Mouse (Mus musculus) frontal cortex, postnatal 14 days (tissue): ENCODE measurements at regions not wholly inside any gene's neighbourhood (a gene's known extent, or its start where the extent isn't known, plus 50 kb on each side); places are given as distances from the start of the nearest gene placed in this dataset.
A peak's percentile ranks its signal among the peaks of the same experiment; 100 is the strongest.

ENCODE experiments used
- DNase-seq, 2 experiments: peaks; one replicate each; pipeline ENCODE4 v3.0.0; 2022; ENCODE audit warnings: low spot score in 2 of 2

DNA sequence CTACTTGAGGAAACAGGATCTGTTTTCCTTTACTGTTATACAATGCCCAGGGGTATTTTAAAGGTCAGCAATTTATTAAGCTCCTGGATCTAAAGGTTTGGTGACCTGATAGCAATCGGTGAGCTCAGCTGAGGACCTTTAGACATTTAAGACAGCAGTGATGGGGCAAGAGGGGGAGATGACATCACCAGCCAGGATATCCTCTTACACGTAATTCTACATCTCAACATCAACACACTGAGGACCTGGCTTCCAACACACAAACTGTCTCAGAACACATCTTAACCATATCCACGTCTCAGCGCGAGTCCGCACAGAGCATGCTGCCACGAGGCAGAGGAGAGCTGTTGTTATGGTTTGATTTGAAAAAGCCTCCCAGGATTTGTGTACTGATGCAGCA lies 69.2 kb downstream of the Nhlrc3 start:
- no peak for DNase-seq

DNA sequence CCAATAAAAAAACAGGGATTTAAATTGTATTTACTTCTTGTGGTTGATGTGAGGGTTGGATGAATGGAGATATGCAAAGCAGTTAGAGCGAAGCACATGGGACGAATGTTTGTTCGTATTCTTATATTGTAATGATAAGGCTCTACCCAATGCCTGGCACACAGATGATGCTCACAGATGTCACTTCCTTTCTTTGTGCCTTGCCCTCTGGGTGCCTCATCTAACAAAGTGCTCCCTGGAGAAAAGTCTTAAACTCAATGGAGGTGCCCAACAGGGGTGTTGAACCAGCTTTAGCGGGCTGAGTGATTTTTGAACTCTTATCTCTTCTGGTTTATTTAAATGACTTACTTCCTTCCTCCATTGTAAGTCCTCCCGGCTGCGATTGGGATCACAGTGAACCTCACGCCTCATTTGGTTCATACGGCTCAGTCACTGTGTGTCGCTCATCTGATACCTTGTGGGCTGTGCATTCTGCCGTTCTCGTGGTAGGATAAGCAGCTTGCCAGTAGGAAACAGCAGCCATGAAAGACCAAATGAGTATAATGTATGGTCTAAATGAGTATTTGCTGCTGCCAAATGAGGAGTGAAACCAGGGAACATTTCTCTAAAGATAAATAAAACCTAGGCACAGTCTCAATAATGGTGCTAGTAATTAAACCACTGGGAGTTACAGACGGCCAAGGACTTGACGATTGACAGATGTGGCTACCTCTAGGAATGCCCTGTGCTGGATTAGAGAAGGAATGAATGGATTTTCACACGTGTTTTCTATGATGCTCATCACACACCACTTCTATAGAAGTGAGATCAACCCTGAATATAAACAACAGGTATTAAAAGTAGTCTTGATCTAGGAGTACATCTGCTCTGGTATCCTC lies 81.2 kb downstream of the Nhlrc3 start:
- no peak for DNase-seq

DNA sequence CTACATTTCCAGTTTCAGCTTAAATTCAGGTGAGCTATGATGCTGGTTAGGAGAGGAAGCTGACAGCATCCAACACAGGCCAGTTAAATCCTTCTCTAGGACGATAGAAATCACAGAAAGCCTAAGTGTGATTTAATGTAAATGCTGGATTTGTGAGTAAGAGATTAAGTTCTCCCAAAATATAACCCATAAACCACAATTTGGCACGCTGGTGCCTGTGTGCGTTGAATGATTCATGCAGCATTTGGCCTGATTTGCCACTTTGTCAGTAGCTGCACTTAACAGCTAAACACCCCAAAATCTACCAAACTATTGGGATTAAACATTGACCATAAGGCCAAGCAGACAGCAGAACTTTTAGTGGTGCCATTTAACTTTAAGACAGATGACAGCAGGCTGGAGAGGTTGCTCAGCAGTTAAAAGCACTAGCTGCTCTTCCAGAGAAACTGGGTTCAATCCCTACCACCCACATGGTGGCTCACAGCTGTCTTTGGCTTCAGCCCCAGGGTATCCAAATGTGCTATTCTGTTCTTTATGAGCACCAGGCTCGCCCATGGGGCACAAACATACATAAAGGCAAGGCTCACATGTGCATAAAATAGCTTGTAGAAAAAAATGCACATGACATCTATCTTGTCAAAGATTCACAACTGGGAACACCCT lies 83.5 kb downstream of the Nhlrc3 start:
- DNase-seq: peak in 1 of 2 experiments; percentile 17

DNA sequence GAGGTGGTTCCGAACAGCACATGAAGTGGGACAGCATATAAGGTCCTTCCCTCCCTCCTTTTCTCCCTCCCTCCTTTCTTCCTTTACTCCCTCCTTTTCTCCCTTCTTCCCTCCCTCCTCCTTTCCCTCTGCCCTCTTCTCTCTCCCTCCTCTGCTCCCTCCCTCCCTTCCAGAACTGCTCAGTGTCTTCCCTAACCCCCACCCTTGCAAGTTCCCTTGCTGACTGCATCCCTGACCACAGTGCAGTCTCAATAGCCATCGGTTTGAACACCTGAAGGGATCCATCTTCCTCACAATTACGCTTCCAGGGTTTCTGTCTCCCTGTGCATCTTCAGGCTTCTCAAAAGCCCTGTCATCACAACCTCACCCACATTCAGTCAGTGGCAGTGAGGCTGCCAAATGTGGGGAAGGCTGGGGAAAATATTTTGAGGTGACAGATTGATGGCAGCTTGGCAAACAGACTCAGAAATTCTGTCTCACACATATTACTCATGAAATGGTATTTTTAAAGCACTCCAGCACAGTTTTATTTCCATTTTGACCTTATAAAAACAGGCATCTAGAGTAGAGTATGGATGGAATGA lies 86.2 kb downstream of the Nhlrc3 start:
- peak; percentile 32 to 60 for DNase-seq

DNA sequence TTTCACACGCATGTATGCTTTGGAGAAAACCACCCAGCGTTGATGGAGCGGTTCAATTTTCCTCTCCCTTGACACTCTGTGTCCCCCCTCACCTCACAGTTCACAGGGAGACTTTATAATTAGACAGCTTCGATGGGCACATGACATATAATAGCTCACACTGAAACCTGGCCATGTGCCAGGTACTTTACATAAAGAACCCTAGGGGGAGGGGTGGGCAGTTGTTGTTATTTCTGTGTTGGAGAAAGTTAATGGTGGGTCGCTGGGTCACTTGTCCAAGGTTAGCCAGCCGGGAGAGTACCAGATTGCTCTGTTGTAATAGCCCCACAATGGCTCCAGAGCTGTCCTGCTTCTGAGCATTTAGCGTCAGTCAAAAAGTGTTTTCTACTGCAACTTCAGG lies 90.2 kb downstream of the Nhlrc3 start:
- no peak for DNase-seq

DNA sequence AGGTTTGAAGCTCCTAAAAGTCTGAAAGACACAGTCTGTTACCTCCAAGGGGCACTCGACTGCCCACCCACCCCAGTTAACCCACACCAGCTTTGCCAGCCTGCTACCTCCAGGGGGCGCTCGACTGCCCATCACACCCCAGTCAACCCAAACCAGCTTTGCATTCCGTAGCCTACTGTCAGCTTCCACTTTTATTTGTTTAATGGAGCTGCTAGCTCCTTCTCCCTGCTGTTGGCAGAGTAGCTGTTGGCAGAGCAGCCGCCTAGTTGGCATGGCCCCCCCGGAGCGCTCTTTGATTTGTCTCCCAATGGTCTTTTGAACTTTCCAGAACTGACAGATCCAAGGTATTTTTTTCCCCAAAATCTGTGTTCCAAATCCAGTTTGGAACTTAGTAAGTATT lies 91.2 kb downstream of the Nhlrc3 start:
- peak; percentile 10 to 15 for DNase-seq

DNA sequence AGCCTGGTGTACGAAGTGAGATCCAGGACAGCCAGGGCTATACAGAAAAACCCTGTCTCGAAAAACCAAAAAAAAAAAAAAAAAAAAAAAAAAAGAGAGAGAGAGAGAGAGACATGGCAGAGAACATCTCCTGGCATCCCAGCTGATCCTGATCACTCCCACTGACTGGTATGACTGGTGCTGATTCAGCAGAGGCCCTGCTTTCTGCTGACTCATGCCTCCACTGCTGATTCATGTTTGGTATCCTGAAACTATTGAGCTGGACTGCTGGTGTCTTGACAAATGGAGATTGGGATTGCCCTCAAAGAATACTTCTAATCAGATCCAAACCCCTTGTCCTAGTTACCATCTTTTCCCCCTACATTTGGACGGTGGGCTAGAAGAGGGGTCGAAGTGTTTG lies 101.9 kb downstream of the Nhlrc3 start:
- no peak for DNase-seq

DNA sequence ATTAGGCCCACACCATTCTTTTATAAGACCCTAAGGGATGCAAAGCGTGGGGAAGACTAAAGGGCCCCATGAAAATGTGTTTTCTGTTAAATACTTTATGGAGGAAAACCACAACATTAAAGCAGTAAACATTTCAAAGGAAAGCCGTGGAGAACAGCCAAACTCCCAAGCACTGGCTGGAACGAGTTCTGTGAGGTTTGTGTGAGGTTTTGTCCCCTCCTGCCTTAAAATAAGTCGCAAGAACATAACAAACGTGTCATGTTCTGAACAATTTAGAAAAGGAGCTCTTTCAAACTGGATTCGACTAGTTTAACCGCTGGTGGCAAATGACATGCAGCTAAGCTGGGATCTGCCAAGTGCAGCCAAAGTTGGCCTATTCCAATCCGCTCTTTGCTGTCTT lies 109.4 kb downstream of the Nhlrc3 start:
- no peak for DNase-seq

DNA sequence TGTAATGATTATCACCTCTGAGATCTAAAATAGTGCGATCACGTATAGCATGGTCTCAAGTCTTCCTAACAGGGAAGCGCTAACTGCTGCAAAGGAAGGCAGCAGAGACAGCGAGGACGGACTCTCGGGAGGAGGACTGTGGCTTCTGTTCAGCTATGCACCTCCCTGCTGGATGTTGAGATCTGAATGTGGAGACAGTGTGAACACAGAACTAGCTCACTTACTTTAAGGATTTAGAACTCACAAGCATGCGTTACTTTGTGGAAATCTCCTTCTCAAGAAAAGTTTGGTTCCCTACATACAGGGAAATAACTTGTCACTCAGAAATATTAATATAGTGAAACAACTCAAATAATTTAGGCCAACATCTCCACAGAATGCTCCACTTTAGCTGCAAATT lies 109.8 kb downstream of the Nhlrc3 start:
- DNase-seq: no peak

DNA sequence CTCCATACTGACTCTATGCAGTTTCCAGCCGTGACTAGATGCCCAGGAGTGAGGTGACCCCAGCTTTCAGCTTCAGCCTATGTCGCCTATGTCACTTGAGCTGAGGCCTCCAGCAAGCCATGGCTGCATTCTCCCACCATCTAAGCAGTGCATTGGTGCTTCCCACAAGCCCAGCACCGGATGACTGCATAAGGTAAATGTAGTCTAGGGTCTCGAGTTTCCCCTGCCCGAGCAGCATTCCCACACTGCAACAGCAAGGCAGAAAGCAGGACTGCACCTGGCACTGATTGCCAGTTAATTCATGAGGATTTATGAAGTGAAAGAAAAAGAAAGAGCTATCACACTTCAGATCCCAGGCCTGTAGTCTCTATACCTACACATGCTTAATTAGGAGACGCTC lies 119.5 kb downstream of the Nhlrc3 start:
- DNase-seq: no peak

DNA sequence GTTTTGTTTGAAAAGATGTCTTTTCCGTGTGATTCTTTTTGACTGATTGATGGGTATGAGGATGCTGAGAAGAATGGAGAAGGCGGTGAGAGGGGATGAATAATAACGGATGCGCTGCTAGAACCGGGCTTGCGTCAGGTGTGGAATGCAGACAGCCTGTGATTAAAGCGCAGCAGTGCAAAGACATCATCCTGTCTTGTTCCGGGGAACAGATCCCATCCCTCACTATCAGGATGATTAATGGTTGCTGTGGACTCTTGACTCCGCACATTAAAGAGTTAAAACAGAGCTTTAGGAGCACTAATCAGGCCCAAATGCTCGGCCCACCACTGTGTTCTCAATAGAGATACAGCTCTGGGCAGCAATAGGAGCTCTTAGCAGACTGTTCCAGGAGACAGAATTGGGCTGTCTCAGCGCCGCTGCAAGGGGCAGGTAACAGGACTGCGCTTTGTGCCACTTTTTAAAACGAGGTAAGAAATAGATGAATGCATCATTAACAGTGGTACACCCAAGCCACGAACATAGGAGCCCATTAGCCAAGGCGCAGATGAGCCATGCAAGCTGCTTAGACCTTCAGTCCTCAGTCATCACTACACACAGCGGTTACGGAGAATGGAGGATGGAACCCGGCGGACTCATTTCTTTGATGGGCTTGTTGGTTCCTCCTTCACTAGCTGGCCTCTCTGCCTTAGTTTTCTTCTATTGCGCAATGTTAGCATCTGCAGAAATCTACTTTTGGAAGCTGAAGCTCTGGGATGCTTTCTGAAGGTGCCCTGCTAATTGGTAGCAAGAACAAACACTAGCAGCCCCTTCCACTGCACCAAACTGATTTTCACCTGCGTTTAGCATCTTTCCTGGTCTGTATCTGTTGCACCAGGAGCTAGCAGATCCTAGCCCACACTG lies 121.6 kb downstream of the Nhlrc3 start:
- no peak for DNase-seq

DNA sequence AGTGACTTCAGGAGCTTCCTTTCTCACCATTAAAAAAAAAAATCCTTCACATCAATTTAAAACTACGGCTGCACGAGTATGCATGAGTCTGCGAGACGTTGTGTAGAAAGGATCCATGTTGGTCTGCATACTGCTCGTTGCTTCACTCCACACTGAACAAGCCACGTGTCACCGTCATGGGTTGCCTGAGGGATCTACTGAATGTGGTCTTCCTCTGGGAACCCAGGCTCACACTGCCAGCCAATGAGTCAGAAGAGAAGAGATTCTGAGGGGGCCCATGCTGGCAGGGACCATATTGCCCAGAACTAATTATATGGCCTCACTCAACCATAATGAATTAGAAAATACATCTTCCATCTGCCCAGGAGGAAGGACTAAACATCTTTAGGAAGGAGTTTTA lies 124.6 kb downstream of the Nhlrc3 start:
- DNase-seq: no peak

DNA sequence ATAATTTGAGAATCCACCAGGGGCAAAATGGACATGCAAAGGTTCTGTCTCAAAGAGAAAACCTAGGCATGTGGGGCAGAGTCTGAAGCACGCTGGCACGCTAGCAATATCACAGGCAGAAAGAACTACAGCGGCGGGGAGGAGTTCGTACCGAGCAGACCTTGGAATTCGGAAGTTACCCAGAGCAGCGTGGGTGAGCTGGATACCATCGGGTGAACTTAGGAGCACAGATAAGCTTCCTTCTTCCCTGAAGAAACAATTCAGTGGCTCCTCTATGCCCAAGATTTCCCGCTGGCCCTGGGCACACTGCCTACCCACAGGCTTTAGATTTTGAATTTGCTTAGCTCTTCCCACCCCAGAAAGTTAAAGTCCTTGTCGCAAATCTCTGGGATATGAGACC lies 129.1 kb downstream of the Nhlrc3 start:
- DNase-seq: no peak

DNA sequence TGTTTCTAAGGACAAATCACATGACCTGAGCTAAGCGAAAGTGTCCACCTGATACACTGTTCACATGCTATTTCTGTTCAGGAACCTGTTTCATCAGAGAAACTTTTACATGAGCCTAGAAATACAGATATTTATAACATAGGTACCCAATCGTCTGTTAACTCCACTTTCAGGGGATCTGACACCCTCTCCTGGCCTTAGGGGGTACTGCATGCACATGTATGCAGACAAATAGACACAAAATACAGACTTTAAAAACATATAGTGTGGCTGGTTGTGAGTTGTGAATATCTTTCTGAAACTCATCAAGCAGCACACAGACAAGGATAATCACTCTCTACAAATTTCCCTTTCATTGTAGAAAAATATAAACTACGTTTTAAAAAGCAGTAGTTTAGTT lies 133.6 kb downstream of the Nhlrc3 start:
- DNase-seq: no peak

DNA sequence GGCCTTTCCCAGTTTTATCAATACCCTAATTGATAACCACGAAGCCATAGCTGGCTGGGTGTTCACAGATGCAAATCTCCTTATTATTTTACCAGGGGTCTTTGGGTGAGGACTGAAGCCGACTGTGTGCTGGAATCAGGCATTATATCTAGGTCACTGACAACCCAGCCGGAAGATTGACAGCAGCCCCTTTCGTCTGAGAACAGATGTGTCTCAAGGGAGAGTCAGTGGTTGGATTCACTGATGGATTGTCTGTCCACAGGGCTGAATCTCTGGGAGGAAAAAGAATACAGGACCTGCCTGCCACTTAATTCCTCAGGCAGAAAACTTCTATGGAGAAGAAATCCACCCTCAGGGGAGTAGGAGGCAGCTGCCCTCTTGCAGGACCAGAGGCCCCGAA lies 135.7 kb downstream of the Nhlrc3 start:
- no peak for DNase-seq

DNA sequence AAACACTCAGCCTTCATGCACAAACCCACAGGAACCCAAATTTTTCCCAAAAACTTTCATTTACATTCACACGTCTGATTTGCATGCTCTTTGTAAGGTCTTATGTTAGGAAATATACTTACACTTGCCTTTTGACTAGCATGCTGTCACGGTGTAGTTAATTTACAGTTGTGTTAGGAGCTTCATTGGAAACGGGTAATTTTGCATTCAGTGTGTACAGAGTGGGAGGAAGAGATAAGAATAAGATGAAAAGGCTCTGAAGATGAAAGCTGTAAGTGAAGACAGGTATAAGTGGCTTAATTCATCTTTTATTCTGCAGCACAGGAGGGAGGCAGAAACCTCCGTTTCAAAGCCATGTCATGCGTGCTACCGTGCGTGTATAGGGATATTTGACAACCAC lies 136.2 kb downstream of the Nhlrc3 start:
- no peak for DNase-seq

DNA sequence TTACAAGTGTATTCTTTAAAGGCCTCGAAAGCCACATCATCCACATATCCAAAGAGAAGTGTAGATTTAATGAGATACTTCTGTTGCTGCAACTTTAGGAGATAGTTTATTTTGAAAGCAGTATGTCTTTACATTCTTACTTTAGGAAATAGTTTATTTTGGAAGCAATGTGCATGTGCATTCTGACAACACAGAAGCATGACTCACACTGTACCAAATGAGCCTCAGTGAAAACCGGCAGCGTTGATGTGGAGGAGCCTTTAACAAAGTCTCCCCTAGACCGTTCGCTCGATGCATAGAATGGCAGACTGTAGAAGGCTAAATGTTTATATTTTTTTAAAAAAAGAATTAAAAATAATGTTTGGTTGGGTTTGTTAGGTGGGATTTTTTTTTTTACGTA lies 138.1 kb downstream of the Nhlrc3 start:
- DNase-seq: no peak

DNA sequence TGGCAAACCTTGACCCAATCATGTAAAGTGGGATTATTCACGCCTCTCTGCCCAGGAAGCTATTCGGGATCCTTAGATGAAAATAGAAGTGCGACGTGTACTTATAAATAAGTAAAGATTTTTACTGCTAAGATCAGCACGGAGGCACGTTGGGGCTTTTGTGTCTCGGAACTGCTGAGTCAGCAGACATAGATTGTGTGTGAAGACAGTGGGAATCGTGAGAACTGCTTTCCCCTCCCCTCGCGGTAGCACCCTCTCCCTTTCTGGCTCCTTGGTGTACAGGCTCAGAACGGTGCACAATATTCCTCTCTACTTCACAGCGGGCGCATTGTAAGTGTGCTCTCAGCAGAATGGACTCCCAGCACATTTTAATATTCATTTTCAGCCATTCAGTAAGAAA lies 138.7 kb downstream of the Nhlrc3 start:
- DNase-seq: no peak

DNA sequence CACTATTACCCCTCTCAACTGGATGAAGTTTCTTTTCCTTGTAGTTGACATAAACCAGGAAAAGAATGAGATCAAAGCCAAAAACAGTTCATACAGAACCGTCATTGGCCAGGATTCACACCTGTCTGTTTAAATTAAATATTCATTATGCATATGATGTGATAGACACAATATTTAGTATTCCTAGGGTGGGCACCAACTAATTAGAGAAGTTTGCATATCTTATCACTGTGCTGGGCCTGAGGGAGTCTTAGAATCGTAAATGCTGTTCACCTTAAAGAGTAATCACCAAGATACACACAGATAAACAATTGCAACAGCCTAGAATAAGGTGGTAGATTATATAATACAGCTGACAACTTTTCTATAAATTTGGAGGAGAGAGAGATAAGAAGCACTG lies 147.7 kb downstream of the Nhlrc3 start:
- no peak for DNase-seq
